Mouse (Mus musculus): ENCODE measurements around the gene Defb22. TPM values are rescaled to one million over a fixed set of nuclear protein-coding genes. Genes with fewer than 3 reads are reported as not detected.

Defb22 gene
- polyA plus RNA-seq, 1 experiment = not detected

DNA sequence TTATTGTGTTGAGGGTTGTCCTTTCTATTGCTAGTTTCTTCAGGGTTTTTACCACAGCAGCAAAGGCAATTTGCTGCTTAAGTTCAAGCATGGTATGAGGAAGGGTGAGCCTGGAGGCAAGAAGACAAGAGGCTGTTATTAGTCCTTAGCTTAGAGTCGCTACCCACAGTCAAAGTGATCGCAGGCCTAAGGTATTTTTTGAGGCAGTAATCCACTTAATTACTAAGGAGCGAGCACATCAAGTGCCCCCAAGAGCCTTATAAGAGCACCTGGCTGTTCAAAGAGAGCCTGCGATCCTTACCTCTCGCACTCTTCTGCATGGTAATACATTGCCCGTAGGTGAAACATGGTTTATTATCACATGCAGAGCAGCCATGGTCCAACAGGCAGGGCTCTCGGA, 8.2 kb downstream of the Defb22 start:
- TF ChIP-seq POLR2A (IDR thresholded peaks at IDR 0.05; ENCODE audit: low read depth, low read length) (no peak), CTCF (IDR thresholded peaks at IDR 0.05; ENCODE audit: borderline replicate concordance, insufficient read depth, low read length) (no peak)
- Histone ChIP-seq H3K4me1 (ENCODE audit: control insufficient read depth, insufficient read depth, low read length) (no peaks in the 10 kb centered on the region), H3K27ac (ENCODE audit: insufficient read depth, low read length) (no peak overlapping the region), H3K4me3 (ENCODE audit: insufficient read depth, low read length) (no peak overlapping the region)

DNA sequence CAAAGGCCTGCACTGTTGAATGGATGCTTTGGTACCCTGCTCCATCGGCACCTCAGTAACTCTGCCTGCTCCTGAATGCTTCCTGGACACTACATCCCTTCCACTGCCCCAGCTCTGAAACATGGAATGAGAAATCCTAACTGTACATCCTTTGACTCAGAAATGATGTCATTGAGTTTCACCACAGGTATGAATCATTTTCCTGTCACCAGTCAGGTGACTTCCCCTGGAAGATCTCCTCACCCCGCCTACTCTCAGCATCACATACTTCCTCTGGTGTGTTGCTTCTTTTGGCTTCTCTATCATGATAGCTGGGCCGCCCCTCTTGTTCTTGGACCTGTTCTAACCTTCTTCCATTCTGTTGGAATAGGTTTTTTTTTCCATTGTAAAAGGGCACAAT, 9.1 kb downstream of the Defb22 start:
- no peak overlapping the region for H3K27ac ChIP-seq (ENCODE audit: insufficient read depth, low read length)
- H3K4me3 ChIP-seq (ENCODE audit: insufficient read depth, low read length) = no peak overlapping the region
- TF ChIP-seq CTCF (IDR thresholded peaks at IDR 0.05; ENCODE audit: borderline replicate concordance, insufficient read depth, low read length) = no peak
- TF ChIP-seq POLR2A (IDR thresholded peaks at IDR 0.05; ENCODE audit: low read depth, low read length) = no peak
- no peaks in the 10 kb centered on the region for H3K4me1 ChIP-seq (ENCODE audit: control insufficient read depth, insufficient read depth, low read length)

DNA sequence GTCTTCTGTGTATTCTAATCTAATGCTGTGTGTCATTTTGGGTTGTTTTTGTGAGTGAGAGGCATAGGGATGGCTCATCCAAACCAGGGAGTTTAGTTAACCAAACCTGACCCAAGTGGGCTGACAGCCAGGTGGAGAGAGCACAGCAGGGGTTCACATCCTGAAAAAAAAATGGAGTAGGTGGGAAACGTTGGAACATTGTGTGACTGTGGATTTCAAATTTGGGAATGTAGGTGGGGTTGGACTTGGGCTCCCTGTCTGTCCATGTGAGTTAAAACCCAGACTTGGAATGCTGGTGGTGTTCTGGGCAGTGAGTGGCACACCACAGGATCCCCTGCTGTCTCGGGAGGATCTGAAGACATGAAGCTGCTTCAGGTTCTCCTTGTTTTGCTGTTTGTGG, 13.2 kb downstream of the Defb22 start, which contains the start of gene Defb20:
Gene Defb20 (plus strand): TSS at position 301 of the 400 bp plus-strand sequence.
- H3K4me3 ChIP-seq (ENCODE audit: insufficient read depth, low read length) = no peak within 1 kb of the TSS
- H3K27ac ChIP-seq (ENCODE audit: insufficient read depth, low read length) = no peak within 1 kb of the TSS
- TF ChIP-seq CTCF (IDR thresholded peaks at IDR 0.05; ENCODE audit: borderline replicate concordance, insufficient read depth, low read length) (no peak), POLR2A (IDR thresholded peaks at IDR 0.05; ENCODE audit: low read depth, low read length) (no peak)
- H3K4me1 ChIP-seq (ENCODE audit: control insufficient read depth, insufficient read depth, low read length) = no peaks in the 10 kb centered on the region

DNA sequence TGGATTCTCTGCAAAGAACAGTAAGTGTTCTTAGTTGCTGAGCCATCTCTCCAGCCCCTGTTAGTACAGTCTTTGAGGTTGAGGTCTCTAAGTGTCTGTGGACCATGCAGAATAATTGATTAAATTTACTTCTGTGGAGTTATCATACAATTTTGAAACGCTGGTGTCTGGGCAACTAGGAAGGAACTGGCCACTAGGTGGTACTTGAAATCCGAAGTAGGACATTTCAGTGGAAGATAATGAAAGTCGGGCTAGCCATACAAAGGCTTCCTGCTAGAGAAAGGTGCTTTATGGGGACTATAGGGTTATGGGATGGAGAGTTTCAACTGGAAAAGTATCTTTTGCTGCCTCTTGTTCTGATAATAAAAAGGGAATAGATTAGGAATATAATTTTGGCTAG, 17.5 kb downstream of the Defb22 start:
- H3K4me1 ChIP-seq (ENCODE audit: control insufficient read depth, insufficient read depth, low read length) = no peaks in the 10 kb centered on the region
- no peak overlapping the region for H3K27ac ChIP-seq (ENCODE audit: insufficient read depth, low read length)
- H3K4me3 ChIP-seq (ENCODE audit: insufficient read depth, low read length) = no peak overlapping the region
- TF ChIP-seq CTCF (IDR thresholded peaks at IDR 0.05; ENCODE audit: borderline replicate concordance, insufficient read depth, low read length) (no peak), POLR2A (IDR thresholded peaks at IDR 0.05; ENCODE audit: low read depth, low read length) (no peak)

DNA sequence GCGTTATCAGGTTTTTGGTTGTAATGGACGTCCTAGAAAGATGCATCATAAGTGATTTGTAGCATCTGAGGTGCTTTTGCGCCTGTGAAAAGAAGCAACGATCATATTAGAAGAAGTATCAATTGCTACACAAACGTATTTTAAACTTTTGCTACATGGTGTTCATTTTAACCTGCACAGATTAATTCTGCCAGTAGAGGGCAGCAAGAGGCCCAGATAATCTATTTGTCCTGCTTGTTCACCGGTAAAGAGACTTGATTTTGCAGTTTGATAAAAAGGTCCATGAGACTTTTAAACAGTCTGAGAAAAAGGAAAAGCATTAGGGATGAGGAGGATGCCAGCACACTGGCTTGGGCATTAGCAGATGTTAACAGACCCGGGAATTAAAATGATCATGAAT, 19.0 kb downstream of the Defb22 start:
- TF ChIP-seq POLR2A (IDR thresholded peaks at IDR 0.05; ENCODE audit: low read depth, low read length) = no peak
- no peak for TF ChIP-seq CTCF (IDR thresholded peaks at IDR 0.05; ENCODE audit: borderline replicate concordance, insufficient read depth, low read length)

DNA sequence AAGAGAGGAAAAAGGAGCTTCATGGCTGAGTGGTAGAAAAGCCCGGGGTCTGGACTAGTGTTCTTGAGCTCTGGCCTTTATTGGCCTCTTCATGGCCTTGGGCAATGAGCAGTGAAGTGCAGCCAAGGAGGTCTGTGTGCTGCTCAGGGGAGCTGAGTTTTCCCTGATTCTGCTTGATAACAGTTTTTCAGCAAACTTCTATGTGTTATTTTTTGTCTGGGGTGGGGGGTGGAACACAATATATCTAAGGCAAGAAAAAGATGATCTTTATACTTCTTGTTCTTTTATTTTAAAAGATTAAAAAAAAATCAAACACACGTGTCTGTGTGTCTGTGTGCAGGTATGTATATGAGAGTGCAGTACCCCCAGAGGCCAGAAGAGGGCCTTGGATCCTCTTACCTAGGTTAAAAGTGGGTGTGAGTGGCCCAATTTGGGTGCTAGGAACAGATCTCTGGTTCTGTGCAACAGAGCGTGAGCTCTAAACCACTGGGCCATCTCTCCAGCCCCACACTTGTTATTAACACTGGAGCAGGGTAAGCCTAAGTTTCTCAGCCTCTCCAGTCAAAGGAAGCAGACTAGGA, 25.3 kb downstream of the Defb22 start, which contains the start of gene Defb23:
Gene Defb23 (minus strand): TSS at position 51 of the 581 bp plus-strand sequence.
- TF ChIP-seq CTCF (IDR thresholded peaks at IDR 0.05; ENCODE audit: borderline replicate concordance, insufficient read depth, low read length) (no peak), POLR2A (IDR thresholded peaks at IDR 0.05; ENCODE audit: low read depth, low read length) (no peak)
- Histone ChIP-seq H3K4me1 (ENCODE audit: control insufficient read depth, insufficient read depth, low read length) (no peaks in the 10 kb centered on the region), H3K27ac (ENCODE audit: insufficient read depth, low read length) (no peak within 1 kb of the TSS)

More for the DNA sequence above, 19.0 kb downstream of the Defb22 start:
- no peak overlapping the region for H3K27ac ChIP-seq (ENCODE audit: insufficient read depth, low read length)
- no peak overlapping the region for H3K4me3 ChIP-seq (ENCODE audit: insufficient read depth, low read length)
- H3K4me1 ChIP-seq (ENCODE audit: control insufficient read depth, insufficient read depth, low read length) = no peaks in the 10 kb centered on the region

DNA sequence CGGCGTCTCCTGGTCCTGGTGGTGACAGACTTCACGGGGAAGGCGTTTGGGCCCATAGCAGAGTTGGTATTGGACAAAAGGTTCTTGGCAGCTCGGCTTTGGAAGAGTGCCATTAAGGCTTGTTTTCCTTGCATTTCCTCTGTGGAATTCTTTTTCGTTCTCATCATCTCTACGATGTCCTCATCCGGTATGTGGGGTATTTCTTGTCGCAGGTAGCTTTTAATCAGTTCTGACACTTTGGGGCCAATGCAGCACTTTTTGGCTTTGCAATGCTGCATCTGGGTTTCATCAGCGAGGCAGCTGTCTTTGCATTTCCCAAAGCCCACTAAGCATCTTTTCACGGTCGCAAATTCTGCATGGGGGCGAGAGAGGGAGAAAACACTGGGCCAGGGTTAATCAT, 30.7 kb downstream of the Defb22 start:
- no peaks in the 10 kb centered on the region for H3K4me1 ChIP-seq (ENCODE audit: control insufficient read depth, insufficient read depth, low read length)
- no peak overlapping the region for H3K4me3 ChIP-seq (ENCODE audit: insufficient read depth, low read length)
- H3K27ac ChIP-seq (ENCODE audit: insufficient read depth, low read length) = no peak overlapping the region
- TF ChIP-seq POLR2A (IDR thresholded peaks at IDR 0.05; ENCODE audit: low read depth, low read length) (no peak), CTCF (IDR thresholded peaks at IDR 0.05; ENCODE audit: borderline replicate concordance, insufficient read depth, low read length) (no peak)

More for the DNA sequence above, 25.3 kb downstream of the Defb22 start, which contains the start of gene Defb23:
- H3K4me3 ChIP-seq (ENCODE audit: insufficient read depth, low read length) = no peak within 1 kb of the TSS

DNA sequence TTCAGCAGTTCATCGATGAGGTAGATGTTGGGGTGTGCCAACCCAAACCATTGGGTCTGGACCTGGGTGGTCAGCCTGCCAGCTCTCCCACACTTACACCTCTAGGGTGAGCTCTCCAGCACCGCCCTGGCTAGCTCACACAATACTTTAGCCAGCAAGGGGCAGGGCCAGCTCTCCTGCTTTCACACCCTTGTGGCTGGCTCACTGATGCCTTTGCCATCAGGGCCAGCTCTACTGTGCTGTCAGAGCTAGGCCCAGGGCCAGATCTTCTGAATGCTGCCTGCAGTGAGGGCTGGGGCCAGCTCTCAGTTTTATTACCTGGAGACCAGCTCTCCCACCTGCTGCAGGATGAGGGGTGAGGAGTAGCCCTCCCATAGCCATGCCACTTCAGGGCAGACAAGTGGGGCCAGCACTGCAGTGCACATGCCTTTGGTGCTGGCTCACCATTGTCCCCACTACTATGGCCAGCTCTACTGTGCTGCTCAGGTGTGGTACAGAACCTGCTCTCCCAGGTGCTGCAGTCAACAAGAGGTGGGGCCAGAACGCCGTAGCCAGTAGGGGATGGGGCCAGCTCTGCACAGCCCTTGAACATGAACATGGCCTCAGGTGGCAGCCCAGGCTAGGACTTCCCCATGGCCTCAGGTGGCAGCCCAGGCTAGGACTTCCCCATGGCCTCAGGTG, 37.7 kb downstream of the Defb22 start:
- TF ChIP-seq CTCF (IDR thresholded peaks at IDR 0.05; ENCODE audit: borderline replicate concordance, insufficient read depth, low read length) (no peak), POLR2A (IDR thresholded peaks at IDR 0.05; ENCODE audit: low read depth, low read length) (no peak)
- Histone ChIP-seq H3K27ac (ENCODE audit: insufficient read depth, low read length) (no peak overlapping the region), H3K4me1 (ENCODE audit: control insufficient read depth, insufficient read depth, low read length) (no peaks in the 10 kb centered on the region), H3K4me3 (ENCODE audit: insufficient read depth, low read length) (no peak overlapping the region)

DNA sequence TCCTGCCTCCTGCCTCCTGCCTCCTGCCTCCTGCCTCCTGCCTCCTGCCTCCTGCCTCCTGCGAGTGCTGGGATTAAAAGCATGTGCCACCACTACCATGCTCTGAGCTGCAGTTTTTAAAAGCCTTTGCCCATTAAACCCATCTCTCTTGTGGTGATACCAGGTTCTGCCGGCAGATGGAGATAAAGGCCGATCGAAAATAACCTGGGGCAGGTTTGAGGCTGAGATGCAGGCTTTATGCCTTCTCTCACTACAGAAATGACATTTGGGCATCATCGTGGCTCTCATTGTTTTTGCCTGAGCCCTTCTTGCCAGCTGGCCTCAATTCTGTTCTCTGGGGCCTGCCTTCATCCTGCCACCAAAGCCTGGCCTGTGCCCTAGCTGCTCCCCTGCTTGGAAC, 39.7 kb downstream of the Defb22 start:
- H3K4me3 ChIP-seq (ENCODE audit: insufficient read depth, low read length) = no peak overlapping the region
- no peak for TF ChIP-seq CTCF (IDR thresholded peaks at IDR 0.05; ENCODE audit: borderline replicate concordance, insufficient read depth, low read length)
- no peak for TF ChIP-seq POLR2A (IDR thresholded peaks at IDR 0.05; ENCODE audit: low read depth, low read length)
- no peaks in the 10 kb centered on the region for H3K4me1 ChIP-seq (ENCODE audit: control insufficient read depth, insufficient read depth, low read length)
- H3K27ac ChIP-seq (ENCODE audit: insufficient read depth, low read length) = no peak overlapping the region

DNA sequence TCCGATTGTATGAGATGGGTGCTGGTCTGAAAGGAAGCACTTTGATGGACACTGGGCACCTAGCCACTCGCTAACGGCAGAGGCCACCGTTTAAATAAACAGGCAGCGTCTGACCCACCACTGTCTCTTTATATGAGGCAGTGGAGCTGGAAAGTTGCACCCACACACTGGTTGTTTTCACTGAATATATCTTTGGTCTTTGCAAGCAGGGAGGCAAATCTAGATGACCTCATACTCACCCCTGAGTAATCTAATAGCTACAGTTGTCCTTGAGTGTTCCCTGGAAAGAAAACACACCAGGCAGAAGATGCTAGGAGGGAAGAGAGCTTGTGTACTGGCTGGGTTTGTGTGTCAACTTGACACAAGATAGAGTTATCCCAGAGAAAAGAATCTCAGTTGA, 42.5 kb downstream of the Defb22 start:
- Histone ChIP-seq H3K4me1 (ENCODE audit: control insufficient read depth, insufficient read depth, low read length) (no peaks in the 10 kb centered on the region), H3K27ac (ENCODE audit: insufficient read depth, low read length) (no peak overlapping the region), H3K4me3 (ENCODE audit: insufficient read depth, low read length) (no peak overlapping the region)
- TF ChIP-seq CTCF (IDR thresholded peaks at IDR 0.05; ENCODE audit: borderline replicate concordance, insufficient read depth, low read length) (no peak), POLR2A (IDR thresholded peaks at IDR 0.05; ENCODE audit: low read depth, low read length) (no peak)
